Mouse (Mus musculus) MEL (cell line): ENCODE measurements at regions not wholly inside any gene's neighbourhood (a gene's known extent, or its start where the extent isn't known, plus 50 kb on each side); places are given as distances from the start of the nearest gene placed in this dataset.

Experiments used
- DNase-seq: peaks from one replicate; pipeline ENCODE4 v3.0.0; 2011; ENCODE audit warnings: low read depth, low spot score
- H3K27ac ChIP-seq: 2 replicates; pipeline ENCODE4 v1.5.1; 2012; ENCODE audit warnings: low read depth, mild to moderate bottlenecking, control low read depth, low read length, moderate library complexity; ENCODE audit not compliant: control insufficient read depth
- H3K27me3 ChIP-seq, 2 experiments: fragments of 150-350 bp in 1 of 2; sonication (generic) in 1 of 2; 2 replicates each; pipeline ENCODE4 v1.6.1; 2012; ENCODE audit warnings: low read length in 2 of 2, mild to moderate bottlenecking in 2 of 2, improper control_type of control experiment in 1 of 2, moderate library complexity in 1 of 2; ENCODE audit not compliant: insufficient read depth in 2 of 2, control insufficient read depth in 1 of 2
- H3K36me3 ChIP-seq, 2 experiments: 2 replicates each; pipeline ENCODE4 v1.6.1; 2012 to 2014; ENCODE audit warnings: low read length in 2 of 2, improper control_type of control experiment in 1 of 2, inconsistent platforms in 1 of 2, mild to moderate bottlenecking in 1 of 2; ENCODE audit not compliant: insufficient read depth in 2 of 2, control insufficient read depth in 1 of 2
- H3K4me1 ChIP-seq, 2 experiments: fragments of 150-350 bp in 1 of 2; sonication (generic) in 1 of 2; 2 replicates each; pipeline ENCODE4 v1.6.1; 2012; ENCODE audit warnings: low read length in 2 of 2, improper control_type of control experiment in 1 of 2, mild to moderate bottlenecking in 1 of 2; ENCODE audit not compliant: insufficient read depth in 2 of 2, control insufficient read depth in 1 of 2
- H3K4me3 ChIP-seq, 2 experiments: fragments of 150-350 bp in 1 of 2; sonication (generic) in 1 of 2; 2 replicates each; pipeline ENCODE4 v1.5.1; 2012; ENCODE audit warnings: low read depth in 2 of 2, low read length in 2 of 2, mild to moderate bottlenecking in 2 of 2, moderate library complexity in 2 of 2, control low read depth in 1 of 2, improper control_type of control experiment in 1 of 2; ENCODE audit not compliant: control insufficient read depth in 1 of 2, insufficient read depth in 1 of 2
- H3K79me2 ChIP-seq: 2 replicates; pipeline ENCODE4 v1.6.1; 2012; ENCODE audit warnings: mild to moderate bottlenecking, low read length, moderate library complexity; ENCODE audit not compliant: control insufficient read depth, poor library complexity, insufficient read depth
- H3K9ac ChIP-seq: 2 replicates; pipeline ENCODE4 v1.6.1; 2012; ENCODE audit warnings: low read depth, mild to moderate bottlenecking, control low read depth, low read length, moderate library complexity; ENCODE audit not compliant: control insufficient read depth, poor library complexity, severe bottlenecking
- H3K9me3 ChIP-seq: fragments of 150-350 bp; sonication (generic); replicated peaks from 2 replicates; pipeline ENCODE4 v1.6.1; 2012; ENCODE audit warnings: mild to moderate bottlenecking, low read length, improper control_type of control experiment, moderate library complexity; ENCODE audit not compliant: insufficient read depth
- BHLHE40 ChIP-seq: IDR thresholded peaks from 2 replicates; pipeline ENCODE4 v1.6.1; 2012; ENCODE audit warnings: low read depth, mild to moderate bottlenecking, inconsistent platforms, low read length, improper control_type of control experiment, borderline replicate concordance
- CTCF ChIP-seq, 3 experiments: IDR thresholded peaks in 2 of 3; conservative IDR thresholded peaks in 1 of 3; 2 replicates each; pipeline ENCODE4 v1.5.1; 2011 to 2012; ENCODE audit warnings: low read length in 3 of 3, low read depth in 2 of 3, mild to moderate bottlenecking in 2 of 3, improper control_type of control experiment in 1 of 3, inconsistent platforms in 1 of 3, mixed read lengths in 1 of 3, moderate library complexity in 1 of 3; ENCODE audit not compliant: control insufficient read depth in 1 of 3, insufficient read depth in 1 of 3, poor library complexity in 1 of 3, severe bottlenecking in 1 of 3
- ELF1 ChIP-seq: IDR thresholded peaks from 2 replicates; pipeline ENCODE4 v1.6.1; 2014; ENCODE audit warnings: low read depth, mild to moderate bottlenecking, inconsistent platforms, low read length, improper control_type of control experiment, moderate library complexity
- EP300 ChIP-seq, 2 experiments: IDR thresholded peaks; 2 replicates each; pipeline ENCODE4 v1.6.1; 2011; ENCODE audit warnings: improper control_type of control experiment in 2 of 2, low read length in 2 of 2, low read depth in 1 of 2, mild to moderate bottlenecking in 1 of 2
- GATA1 ChIP-seq: IDR thresholded peaks from 2 replicates; pipeline ENCODE4 v1.6.1; 2011; ENCODE audit warnings: low read depth, low read length, improper control_type of control experiment
- HCFC1 ChIP-seq: IDR thresholded peaks from 2 replicates; pipeline ENCODE4 v1.6.1; 2012; ENCODE audit warnings: low read depth, mild to moderate bottlenecking, inconsistent platforms, low read length, improper control_type of control experiment, moderate library complexity
- MAFK ChIP-seq: IDR thresholded peaks from 2 replicates; pipeline ENCODE4 v1.6.1; 2011; ENCODE audit warnings: low read depth, mild to moderate bottlenecking, low read length, improper control_type of control experiment, borderline replicate concordance
- MYB ChIP-seq: IDR thresholded peaks from 2 replicates; pipeline ENCODE4 v1.6.1; 2011; ENCODE audit warnings: mild to moderate bottlenecking, low read depth, low read length, improper control_type of control experiment
- NELFE ChIP-seq: IDR thresholded peaks from 2 replicates; pipeline ENCODE4 v1.6.1; 2011; ENCODE audit warnings: low read depth, low read length, improper control_type of control experiment
- NRF1 ChIP-seq: IDR thresholded peaks from 2 replicates; pipeline ENCODE4 v1.6.1; 2014; ENCODE audit warnings: low read depth, mild to moderate bottlenecking, inconsistent platforms, low read length, improper control_type of control experiment, moderate library complexity; ENCODE audit not compliant: poor library complexity, insufficient read depth, severe bottlenecking
- RCOR1 ChIP-seq: IDR thresholded peaks from 2 replicates; pipeline ENCODE4 v1.6.1; 2012; ENCODE audit warnings: low read depth, mild to moderate bottlenecking, inconsistent platforms, low read length, improper control_type of control experiment
- SIN3A ChIP-seq: IDR thresholded peaks from 2 replicates; pipeline ENCODE4 v1.6.1; 2012; ENCODE audit warnings: low read length, improper control_type of control experiment, inconsistent platforms
- SMC3 ChIP-seq: IDR thresholded peaks from 2 replicates; pipeline ENCODE4 v1.6.1; 2011; ENCODE audit warnings: low read depth, low read length, improper control_type of control experiment
- TBP ChIP-seq: IDR thresholded peaks from 2 replicates; pipeline ENCODE4 v1.8.0; 2011; ENCODE audit warnings: low read depth, low read length, improper control_type of control experiment
- UBTF ChIP-seq: IDR thresholded peaks from 2 replicates; pipeline ENCODE4 v1.6.1; 2012; ENCODE audit warnings: low read depth, mild to moderate bottlenecking, inconsistent platforms, low read length, improper control_type of control experiment, moderate library complexity, borderline replicate concordance; ENCODE audit not compliant: insufficient read depth
- USF1 ChIP-seq: IDR thresholded peaks from 2 replicates; pipeline ENCODE4 v1.6.1; 2014; ENCODE audit warnings: low read depth, mild to moderate bottlenecking, inconsistent platforms, low read length, improper control_type of control experiment, moderate library complexity
- USF2 ChIP-seq, 2 experiments: IDR thresholded peaks; 2 replicates each; pipeline ENCODE4 v1.6.1; 2011 to 2012; ENCODE audit warnings: improper control_type of control experiment in 2 of 2, low read length in 2 of 2, borderline replicate concordance in 1 of 2, inconsistent platforms in 1 of 2, low read depth in 1 of 2, mild to moderate bottlenecking in 1 of 2; ENCODE audit not compliant: insufficient read depth in 1 of 2
- ZKSCAN1 ChIP-seq: IDR thresholded peaks from 2 replicates; pipeline ENCODE4 v1.6.1; 2012; ENCODE audit warnings: low read depth, mild to moderate bottlenecking, inconsistent platforms, low read length, improper control_type of control experiment, moderate library complexity

DNA sequence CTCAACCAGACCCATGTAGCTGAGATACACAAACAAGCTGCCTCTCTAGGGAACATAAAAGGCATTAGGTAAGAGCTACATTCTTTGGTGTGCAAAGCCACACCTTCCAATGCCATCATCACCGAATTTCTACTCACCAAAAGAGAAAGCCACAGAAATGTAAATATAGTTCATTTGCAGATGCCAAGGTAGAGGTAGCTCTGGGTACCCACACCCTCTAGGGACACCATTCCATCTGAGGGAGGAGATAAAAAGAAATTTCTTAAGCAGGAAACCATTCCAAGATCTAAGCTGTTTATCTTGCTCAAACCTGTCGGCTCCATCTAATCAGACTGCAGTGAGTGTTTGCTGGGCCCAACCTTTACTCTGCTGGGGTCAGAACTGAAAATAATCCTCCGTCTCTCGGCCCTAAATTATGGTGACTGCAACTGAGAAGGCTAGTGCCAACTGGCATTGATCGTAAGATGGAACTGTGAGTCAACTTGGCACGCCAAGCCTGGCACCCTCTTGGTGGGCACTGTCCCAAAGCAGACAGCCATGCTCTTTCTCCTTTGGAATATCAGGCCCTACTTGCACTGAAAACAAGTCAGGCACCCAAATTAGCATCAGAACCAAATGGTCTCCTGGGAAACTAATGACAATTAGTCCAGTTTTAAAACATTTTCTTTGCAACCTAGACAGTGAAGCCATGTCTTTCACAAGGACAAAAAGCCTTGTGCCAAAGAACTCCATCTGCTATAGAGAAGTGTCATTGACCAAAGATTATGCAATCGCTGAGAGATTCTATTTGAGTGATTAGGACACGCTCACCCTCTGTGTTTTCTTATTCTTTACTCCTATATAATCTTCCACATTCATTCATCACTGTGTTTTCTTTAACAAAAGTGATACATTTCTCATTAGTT lies 69.4 kb upstream of the Mbip start:
- H3K27me3 ChIP-seq: peaks cover 1 to 2% of the 10 kb centered on the region in 2 experiments; a peak in 2 of 4 replicates
- no peaks in the 10 kb centered on the region for H3K36me3 ChIP-seq
- TF ChIP-seq NELFE (no peak), MAFK (no peak)
- no peaks in the 10 kb centered on the region for H3K4me1 ChIP-seq
- DNase-seq: no peak
- no peak overlapping the region for H3K4me3 ChIP-seq
- no peak overlapping the region for H3K27ac ChIP-seq
- no peaks in the 10 kb centered on the region for H3K79me2 ChIP-seq
- no peaks in the 10 kb centered on the region for H3K9me3 ChIP-seq
- H3K9ac ChIP-seq: no peak overlapping the region

DNA sequence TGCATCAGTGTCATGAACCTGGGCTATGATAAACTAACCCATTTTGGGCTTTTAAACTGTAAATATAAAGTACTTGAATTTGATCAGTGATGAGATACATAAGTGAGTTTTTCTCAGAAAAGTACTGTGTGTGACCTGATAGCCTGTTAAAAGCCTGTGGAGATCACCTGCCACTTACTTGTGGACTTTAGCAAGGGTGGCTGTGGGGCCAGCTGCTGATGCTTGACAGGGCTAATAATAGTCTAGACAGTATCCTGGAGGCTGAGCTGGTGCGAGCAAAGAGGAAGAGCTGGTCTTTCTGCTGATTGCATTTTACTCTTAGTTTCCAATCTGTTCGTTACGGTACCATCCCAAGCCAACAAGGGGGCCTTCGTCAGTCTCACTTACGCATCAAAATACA lies 60.0 kb upstream of the Mbip start:
- no peak overlapping the region for H3K27ac ChIP-seq
- H3K9me3 ChIP-seq: no peaks in the 10 kb centered on the region
- H3K9ac ChIP-seq: no peak overlapping the region
- H3K4me3 ChIP-seq: no peak overlapping the region
- TF ChIP-seq HCFC1 (no peak), CTCF (IDR thresholded peaks at IDR 0.05 in 2 of 3, conservative IDR thresholded peaks at IDR 0.05 in 1 of 3; ENCODE audit: control insufficient read depth in 1 of 3, insufficient read depth in 1 of 3, low read depth in 2 of 3, low read length in 3 of 3, poor library complexity in 1 of 3, severe bottlenecking in 1 of 3) (no peak), EP300 (IDR thresholded peaks at IDR 0.05; ENCODE audit: low read depth in 1 of 2, low read length in 2 of 2) (no peak), GATA1 (no peak), ZKSCAN1 (no peak), MYB (no peak), USF1 (no peak), NRF1 (no peak), RCOR1 (no peak), BHLHE40 (no peak), UBTF (no peak), SMC3 (no peak), ELF1 (no peak), TBP (no peak), USF2 (IDR thresholded peaks at IDR 0.05; ENCODE audit: borderline replicate concordance in 1 of 2, insufficient read depth in 1 of 2, low read depth in 1 of 2, low read length in 2 of 2) (no peak), SIN3A (no peak)
- H3K79me2 ChIP-seq: no peaks in the 10 kb centered on the region
- peaks cover 0 to 3% of the 10 kb centered on the region in 2 experiments; a peak in 1 of 4 replicates for H3K36me3 ChIP-seq
- peaks cover 0 to 2% of the 10 kb centered on the region in 2 experiments; a peak in 1 of 4 replicates for H3K4me1 ChIP-seq
- H3K27me3 ChIP-seq: peaks cover 0 to 1% of the 10 kb centered on the region in 2 experiments; a peak in 2 of 4 replicates
- DNase-seq: no peak
